Mouse (Mus musculus) liver, adult 2 months (tissue): ENCODE measurements around the gene Lgals12. TPM values are rescaled to one million over a fixed set of nuclear protein-coding genes. Genes with fewer than 3 reads are reported as not detected.

Experiments used
- DNase-seq: peaks from one replicate; pipeline ENCODE4 v3.0.0-alpha.2; 2011; ENCODE audit warnings: low read depth, low spot score; ENCODE audit errors: extremely low read depth
- H3K27ac ChIP-seq: fragments of 200-500 bp; replicated peaks from 2 replicates; pipeline ENCODE4 v1.5.1; 2012; ENCODE audit warnings: low read depth, mild to moderate bottlenecking, control low read depth, inconsistent platforms, low read length; ENCODE audit not compliant: insufficient read depth
- H3K27me3 ChIP-seq: fragments of 200-500 bp; 2 replicates; pipeline ENCODE4 v1.6.1; 2012; ENCODE audit warnings: mild to moderate bottlenecking, moderate library complexity, low read length, inconsistent platforms; ENCODE audit not compliant: control insufficient read depth, insufficient read depth
- H3K36me3 ChIP-seq: fragments of 200-500 bp; 2 replicates; pipeline ENCODE4 v1.6.1; 2012; ENCODE audit warnings: low read length, inconsistent platforms; ENCODE audit not compliant: control insufficient read depth, insufficient read depth
- H3K4me1 ChIP-seq: fragments of 200-500 bp; 2 replicates; pipeline ENCODE4 v1.6.1; 2011; ENCODE audit warnings: low read length; ENCODE audit not compliant: control insufficient read depth, insufficient read depth
- H3K4me3 ChIP-seq: fragments of 200-500 bp; 2 replicates; pipeline ENCODE4 v1.5.1; 2011; ENCODE audit warnings: low read depth, mild to moderate bottlenecking, control low read depth, low read length, moderate library complexity; ENCODE audit not compliant: insufficient read depth
- H3K79me2 ChIP-seq: fragments of 200-500 bp; 2 replicates; pipeline ENCODE4 v1.6.1; 2012; ENCODE audit warnings: inconsistent platforms, mild to moderate bottlenecking, low read length, moderate library complexity; ENCODE audit not compliant: control insufficient read depth, insufficient read depth
- H3K9ac ChIP-seq: fragments of 200-500 bp; 2 replicates; pipeline ENCODE4 v1.6.1; 2012; ENCODE audit warnings: low read depth, mild to moderate bottlenecking, control low read depth, inconsistent platforms, low read length
- CTCF ChIP-seq: fragments of 200-500 bp; IDR thresholded peaks from 2 replicates; pipeline ENCODE4 v1.5.1; 2011; ENCODE audit warnings: low read depth, low read length, control low read depth
- POLR2A ChIP-seq: fragments of 200-500 bp; IDR thresholded peaks from 2 replicates; pipeline ENCODE4 v1.6.1; 2011; ENCODE audit warnings: low read length, control low read depth; ENCODE audit not compliant: insufficient read depth; ENCODE audit errors: extremely low read depth
- WGBS: fragments of 180-500 bp; shearing (Covaris S2); methylation state at CpG from one replicate; pipeline ENCODE4 v1.1.7; 2018; 5-methylcytosine and 5-hydroxymethylcytosine counted together
- polyA plus RNA-seq: library from polyadenylated mRNA; depleted of rRNA; stranded (reverse); fragments of >200 nt; gene quantifications from 2 replicates; pipeline ENCODE4 v1.2.3, GENCODE M21; 2012
- total RNA-seq: library from RNA; depleted of rRNA; stranded (reverse); fragments of >200 nt; gene quantifications from 2 replicates; pipeline ENCODE4 v1.2.3, GENCODE M21; 2014

The Lgals12 gene
- total and polyA plus RNA-seq, 2 experiments: not detected

- TF ChIP-seq POLR2A: no peak
- TF ChIP-seq CTCF: no peak
- Histone ChIP-seq H3K27ac (no peak overlapping the region), H3K36me3 (no peaks in the 10 kb centered on the region), H3K9ac (peak overlapping the region; percentile 53), H3K4me3 (peak overlapping the region; percentile 67), H3K4me1 (peaks cover 1% of the 10 kb centered on the region; the same call in 1 of the 2 replicates), H3K27me3 (no peaks in the 10 kb centered on the region), H3K79me2 (no peaks in the 10 kb centered on the region)
- no peak for DNase-seq
- WGBS: 10% methylated on average over 4 of the region's 4 CpGs
Observed at GRCm38 (mm10) chr19:7557844-7558243, 49.1 kb downstream of the Lgals12 start.

- peaks cover 1% of the 10 kb centered on the region; the same call in 1 of the 2 replicates for H3K4me1 ChIP-seq
- H3K27ac ChIP-seq: peak within 1 kb of the TSS; percentile 11
- H3K27me3 ChIP-seq: no peaks in the 10 kb centered on the region
- H3K9ac ChIP-seq: peak within 1 kb of the TSS; percentile 53
- peak within 1 kb of the TSS; percentile 67 for H3K4me3 ChIP-seq
- WGBS: under 1% methylated on average over 27 of the region's 27 CpGs
- peak; percentile 73 for DNase-seq
- H3K36me3 ChIP-seq: no peaks in the 10 kb centered on the region
- H3K79me2 ChIP-seq: no peaks in the 10 kb centered on the region
- TF ChIP-seq CTCF: peak; percentile 36; the same call in 1 of the 2 replicates
- TF ChIP-seq POLR2A: peak; percentile 54; the same call in 1 of the 2 replicates
Observed at GRCm38 (mm10) chr19:7557328-7557822, 49.6 kb downstream of the Lgals12 start, which contains the start of gene Pla2g16. Pla2g16 (plus strand) TSS chr19:7557459.

- no peak for TF ChIP-seq POLR2A
- no peaks in the 10 kb centered on the region for H3K79me2 ChIP-seq
- no peaks in the 10 kb centered on the region for H3K27me3 ChIP-seq
- H3K9ac ChIP-seq: no peak overlapping the region
- no peaks in the 10 kb centered on the region for H3K36me3 ChIP-seq
- no peak overlapping the region for H3K4me3 ChIP-seq
- no peak overlapping the region for H3K27ac ChIP-seq
- peaks cover 3% of the 10 kb centered on the region for H3K4me1 ChIP-seq
- DNase-seq: no peak
- 100% methylated on average over 1 of the region's 1 CpGs for WGBS
Observed at GRCm38 (mm10) chr19:7556641-7557040, 50.4 kb downstream of the Lgals12 start.

- peaks cover 3% of the 10 kb centered on the region for H3K4me1 ChIP-seq
- no peaks in the 10 kb centered on the region for H3K36me3 ChIP-seq
- H3K9ac ChIP-seq: no peak overlapping the region
- TF ChIP-seq CTCF (no peak), POLR2A (no peak)
- no peak for DNase-seq
- no peak overlapping the region for H3K27ac ChIP-seq
- no peaks in the 10 kb centered on the region for H3K27me3 ChIP-seq
- 78% methylated on average over 4 of the region's 4 CpGs for WGBS
- no peaks in the 10 kb centered on the region for H3K79me2 ChIP-seq
- no peak overlapping the region for H3K4me3 ChIP-seq
Observed at GRCm38 (mm10) chr19:7554881-7555280, 52.1 kb downstream of the Lgals12 start.

GRCm38 (mm10) chr19:7553441-7553840, 53.6 kb downstream of the Lgals12 start:
- no peak overlapping the region for H3K9ac ChIP-seq

GRCm38 (mm10) chr19:7552301-7552673, 54.7 kb downstream of the Lgals12 start:
- TF ChIP-seq POLR2A (no peak), CTCF (no peak)
- 87% methylated on average over 2 of the region's 2 CpGs for WGBS
- no peak for DNase-seq
- Histone ChIP-seq H3K4me1 (peaks cover 2% of the 10 kb centered on the region; the same call in 1 of the 2 replicates), H3K36me3 (no peaks in the 10 kb centered on the region), H3K27ac (no peak overlapping the region), H3K9ac (no peak overlapping the region), H3K4me3 (no peak overlapping the region), H3K79me2 (no peaks in the 10 kb centered on the region), H3K27me3 (no peaks in the 10 kb centered on the region)

More at GRCm38 (mm10) chr19:7553441-7553840, 53.6 kb downstream of the Lgals12 start:
- Histone ChIP-seq H3K27me3 (no peaks in the 10 kb centered on the region), H3K36me3 (no peaks in the 10 kb centered on the region), H3K79me2 (no peaks in the 10 kb centered on the region), H3K27ac (no peak overlapping the region), H3K4me3 (no peak overlapping the region), H3K4me1 (peaks cover 3% of the 10 kb centered on the region)
- no peak for DNase-seq
- TF ChIP-seq POLR2A (no peak), CTCF (no peak)
